Mouse (Mus musculus): ENCODE measurements at regions not wholly inside any gene's neighbourhood (a gene's known extent, or its start where the extent isn't known, plus 50 kb on each side); places are given as distances from the start of the nearest gene placed in this dataset.
A peak's percentile ranks its signal among the peaks of the same experiment; 100 is the strongest.

DNA sequence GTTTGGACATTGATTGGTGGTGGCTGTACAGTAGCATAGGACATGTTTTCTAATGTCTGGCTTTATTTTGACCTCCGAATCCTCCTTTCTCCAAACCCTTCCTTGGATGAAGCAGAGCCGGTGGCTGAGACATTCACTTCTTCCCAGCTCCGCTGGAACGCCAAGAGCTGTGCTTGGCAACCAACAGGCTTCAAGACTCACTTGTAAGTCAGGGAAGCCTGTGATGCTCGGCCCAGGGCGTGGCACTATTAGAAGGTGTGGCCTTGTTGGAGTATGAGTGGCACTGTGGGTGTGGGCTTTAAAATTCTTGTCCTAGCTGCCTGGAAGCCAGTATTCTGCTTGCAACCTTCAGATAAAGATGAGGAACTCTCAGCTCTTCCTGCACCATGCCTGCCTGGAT, 132.0 kb upstream of the Clint1 start:
- intact Hi-C loops (cut with DNase I): no loop called here
- no peak for DNase-seq (ENCODE audit: low spot score)

- DNase-seq (ENCODE audit: low spot score): no peak
- intact Hi-C loops (cut with DNase I): loop anchor here (10.0 kb wide), 2 partner anchors 192 to 1152 kb away; no protein-coding TSS in a partner anchor
Observed at GRCm38 (mm10) chr11:45736561-45736960, 115.3 kb upstream of the Clint1 start.

- intact Hi-C loops (cut with DNase I): loop anchor here (10.0 kb wide), 2 partner anchors 194 to 1154 kb away; no protein-coding TSS in a partner anchor
- DNase-seq (ENCODE audit: low spot score): no peak
Observed at GRCm38 (mm10) chr11:45738331-45738730, 113.5 kb upstream of the Clint1 start.

DNA sequence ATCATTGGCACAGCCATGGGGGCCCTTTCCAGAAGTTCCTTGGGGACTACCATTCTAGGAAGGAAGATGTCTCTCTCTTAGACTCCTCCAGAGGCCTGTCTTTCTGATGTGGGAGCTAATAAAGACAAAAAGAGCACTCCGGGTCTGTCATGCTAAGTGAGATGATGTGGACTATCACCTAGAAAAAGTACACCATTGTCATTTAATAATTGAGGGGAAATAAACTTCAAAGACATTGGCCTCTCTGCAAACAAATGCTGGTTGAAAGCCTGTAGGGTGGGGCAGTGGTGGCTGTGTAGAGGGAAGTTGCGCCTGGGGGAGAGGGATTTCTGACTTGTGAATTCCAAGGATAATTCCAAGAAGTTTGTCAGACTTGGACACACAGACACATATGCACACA, 105.9 kb upstream of the Clint1 start:
- intact Hi-C loops (cut with DNase I): no loop called here

GRCm38 (mm10) chr11:45750249-45750648, 101.6 kb upstream of the Clint1 start:
- DNase-seq (ENCODE audit: low spot score): no peak
- intact Hi-C loops (cut with DNase I): loop anchor here (10.0 kb wide), 1 partner anchor 135 kb away; no protein-coding TSS in a partner anchor

More for the DNA sequence above, 105.9 kb upstream of the Clint1 start:
- no peak for DNase-seq (ENCODE audit: low spot score)

DNA sequence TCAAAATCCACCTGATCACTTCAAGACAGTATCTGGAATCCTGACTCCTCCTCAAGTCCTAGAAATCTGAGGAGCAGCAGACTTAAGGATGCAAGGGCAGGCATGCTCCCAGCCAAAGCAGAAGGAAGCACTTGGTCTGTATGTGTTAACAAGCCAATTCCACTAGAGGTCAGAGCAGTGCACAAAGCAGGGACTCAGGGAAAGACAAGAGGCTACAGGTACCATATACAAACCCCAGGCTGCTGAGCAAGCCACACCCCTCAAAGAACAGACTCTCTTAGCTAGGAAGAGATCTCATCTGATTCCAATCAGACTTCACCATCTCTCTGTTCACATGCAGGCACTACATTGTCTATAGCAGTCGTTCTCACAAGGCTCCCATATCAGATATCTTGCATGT, 99.6 kb upstream of the Clint1 start:
- intact Hi-C loops (cut with DNase I): loop anchor here (10.0 kb wide), 1 partner anchor 133 kb away; no protein-coding TSS in a partner anchor
- no peak for DNase-seq (ENCODE audit: low spot score)

GRCm38 (mm10) chr11:45752791-45753190, 99.1 kb upstream of the Clint1 start:
- intact Hi-C loops (cut with DNase I): loop anchor here (10.0 kb wide), 1 partner anchor 132 kb away; no protein-coding TSS in a partner anchor
- no peak for DNase-seq (ENCODE audit: low spot score)

DNA sequence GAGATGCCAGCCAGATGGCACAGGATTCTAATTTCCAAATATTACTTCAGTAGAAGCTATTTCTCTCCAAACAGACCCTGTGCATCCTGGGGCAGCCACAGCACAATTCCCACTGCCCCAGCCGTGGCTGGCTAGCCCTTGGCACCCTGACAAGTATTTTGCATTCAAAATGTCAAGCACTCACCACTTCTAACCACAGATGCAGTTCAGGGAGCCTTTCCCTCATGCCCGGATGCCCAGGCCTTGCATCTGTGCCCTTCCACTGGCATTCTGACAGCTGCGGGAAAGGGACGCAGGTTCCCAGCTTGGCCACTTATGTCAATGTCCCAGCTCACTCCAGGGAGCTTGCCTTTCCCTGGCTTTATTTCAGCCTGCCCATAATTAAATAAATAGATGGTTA, 84.8 kb upstream of the Clint1 start:
- intact Hi-C loops (cut with DNase I): no loop called here
- no peak for DNase-seq (ENCODE audit: low spot score)

GRCm38 (mm10) chr11:45782435-45782834, 69.4 kb upstream of the Clint1 start:
- no peak for DNase-seq (ENCODE audit: low spot score)
- intact Hi-C loops (cut with DNase I): no loop called here

DNA sequence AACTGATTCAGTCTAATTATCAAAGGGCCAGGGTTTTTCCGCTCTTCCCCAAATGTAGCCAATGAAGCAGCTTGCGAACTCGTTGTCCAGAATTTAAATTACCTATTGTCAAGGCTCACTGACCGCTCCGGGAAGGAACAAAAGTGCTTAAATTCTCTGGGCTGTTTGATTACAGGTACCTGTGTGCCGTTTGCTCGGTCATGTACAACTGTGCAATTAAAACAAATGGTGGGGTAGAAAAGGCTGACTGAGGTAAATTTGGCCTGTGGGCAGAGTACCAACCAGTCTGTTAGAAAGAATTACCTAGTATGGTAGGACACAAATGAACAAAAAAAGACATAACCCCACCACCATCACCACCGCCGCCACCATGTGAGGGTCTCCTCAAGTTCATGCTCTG, 66.0 kb upstream of the Clint1 start:
- DNase-seq (ENCODE audit: low spot score): no peak
- intact Hi-C loops (cut with DNase I): no loop called here

DNA sequence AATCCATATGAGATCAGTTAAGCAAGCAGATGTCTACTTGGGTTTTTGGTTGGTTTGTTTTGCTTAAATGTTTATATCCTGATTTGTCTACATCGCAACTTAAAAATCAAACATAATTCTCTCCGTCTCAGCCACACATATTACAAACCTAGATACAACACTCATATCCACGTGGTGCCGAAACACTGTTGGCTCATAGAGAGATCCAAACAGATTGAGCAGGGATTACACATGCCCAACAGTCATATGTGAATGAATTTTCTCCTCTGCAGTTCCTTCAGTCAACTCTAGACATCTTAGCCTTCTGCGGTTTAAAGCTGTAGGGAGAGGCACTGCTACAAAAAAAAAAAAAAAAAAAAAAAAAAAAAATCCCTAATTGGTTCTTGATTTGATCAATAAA, 64.4 kb upstream of the Clint1 start:
- DNase-seq (ENCODE audit: low spot score): no peak
- intact Hi-C loops (cut with DNase I): no loop called here

DNA sequence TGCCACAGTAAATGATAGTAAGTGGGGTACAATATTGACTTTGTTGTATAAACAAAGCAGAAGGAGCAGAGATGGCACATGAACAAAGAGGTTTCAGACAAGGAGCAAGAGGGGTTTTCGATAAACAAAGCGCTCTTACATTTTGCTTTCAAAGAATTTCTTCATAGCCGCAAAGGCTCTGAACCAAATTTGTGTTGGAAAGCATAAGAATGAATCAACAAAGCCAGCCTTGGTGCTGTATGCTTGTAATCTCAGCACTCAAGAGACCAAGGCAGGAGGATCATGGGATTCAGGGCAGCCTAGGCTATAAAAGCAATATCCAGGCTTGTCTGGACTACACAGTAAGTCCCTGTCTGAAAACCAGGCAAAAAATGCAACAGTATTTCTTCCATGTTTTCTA, 62.0 kb upstream of the Clint1 start:
- intact Hi-C loops (cut with DNase I): no loop called here
- no peak for DNase-seq (ENCODE audit: low spot score)

- intact Hi-C loops (cut with DNase I): no loop called here
- no peak for DNase-seq (ENCODE audit: low spot score)
Observed at GRCm38 (mm10) chr11:45790504-45790903, 61.3 kb upstream of the Clint1 start.

DNA sequence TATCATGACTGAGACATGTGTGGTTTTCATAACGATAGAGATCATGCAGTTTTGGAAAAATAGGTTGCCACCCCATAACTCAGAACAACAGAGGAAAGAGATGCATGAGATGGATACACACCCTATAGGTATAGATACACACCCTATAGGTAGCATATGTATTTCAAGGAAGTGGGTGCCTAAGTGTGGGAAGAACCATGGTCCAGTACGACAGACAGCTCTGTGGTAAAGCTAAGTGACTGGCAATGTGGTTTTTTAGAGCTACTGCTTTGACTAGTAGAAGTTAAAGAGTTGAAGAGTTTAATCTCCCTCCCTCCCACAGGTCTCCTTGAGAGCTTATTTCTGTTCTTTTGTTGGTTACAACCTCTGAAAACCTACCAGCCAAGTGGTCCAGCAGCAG, 60.2 kb upstream of the Clint1 start:
- intact Hi-C loops (cut with DNase I): no loop called here
- DNase-seq (ENCODE audit: low spot score): no peak

DNA sequence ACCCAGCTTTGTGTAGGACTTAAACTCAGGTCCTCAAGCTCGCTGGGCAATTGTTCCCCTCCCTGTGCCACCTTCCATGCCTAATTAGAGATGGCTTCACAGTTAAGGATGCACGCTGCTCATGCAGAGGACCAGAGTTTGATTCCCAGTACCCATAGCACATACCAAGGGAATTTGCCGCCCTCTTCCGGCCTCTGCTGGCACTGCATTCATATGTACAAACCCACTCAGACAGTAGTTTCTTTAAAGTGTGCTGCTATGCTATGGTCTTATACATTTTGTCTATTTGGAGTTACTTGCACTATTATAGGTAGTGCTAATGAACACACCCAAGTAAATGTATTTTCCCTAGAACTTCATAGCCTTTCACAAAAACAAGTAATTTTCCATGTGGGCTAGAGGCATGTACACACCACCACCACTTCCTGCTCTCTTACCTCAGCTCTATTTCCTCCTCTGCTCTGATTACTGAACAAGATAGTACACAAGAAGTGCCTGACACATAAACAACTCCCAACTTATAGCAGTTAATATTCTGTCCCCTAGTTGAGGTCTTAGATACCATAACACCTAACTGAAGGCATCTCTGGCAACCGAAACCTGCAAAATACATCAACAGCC, 57.4 kb upstream of the Clint1 start:
- intact Hi-C loops (cut with DNase I): no loop called here
- DNase-seq (ENCODE audit: low spot score): no peak

- no peak for DNase-seq (ENCODE audit: low spot score)
- intact Hi-C loops (cut with DNase I): no loop called here
Observed at GRCm38 (mm10) chr11:45795322-45795721, 56.5 kb upstream of the Clint1 start.

GRCm38 (mm10) chr11:45795731-45796130, 56.1 kb upstream of the Clint1 start:
- intact Hi-C loops (cut with DNase I): no loop called here
- peak; percentile 32 for DNase-seq (ENCODE audit: low spot score)

GRCm38 (mm10) chr11:45799732-45800386, 52.0 kb upstream of the Clint1 start:
- DNase-seq (ENCODE audit: low spot score): no peak
- intact Hi-C loops (cut with DNase I): no loop called here

All from heart, postnatal 25 days (tissue).